In the genomic region with DNA sequence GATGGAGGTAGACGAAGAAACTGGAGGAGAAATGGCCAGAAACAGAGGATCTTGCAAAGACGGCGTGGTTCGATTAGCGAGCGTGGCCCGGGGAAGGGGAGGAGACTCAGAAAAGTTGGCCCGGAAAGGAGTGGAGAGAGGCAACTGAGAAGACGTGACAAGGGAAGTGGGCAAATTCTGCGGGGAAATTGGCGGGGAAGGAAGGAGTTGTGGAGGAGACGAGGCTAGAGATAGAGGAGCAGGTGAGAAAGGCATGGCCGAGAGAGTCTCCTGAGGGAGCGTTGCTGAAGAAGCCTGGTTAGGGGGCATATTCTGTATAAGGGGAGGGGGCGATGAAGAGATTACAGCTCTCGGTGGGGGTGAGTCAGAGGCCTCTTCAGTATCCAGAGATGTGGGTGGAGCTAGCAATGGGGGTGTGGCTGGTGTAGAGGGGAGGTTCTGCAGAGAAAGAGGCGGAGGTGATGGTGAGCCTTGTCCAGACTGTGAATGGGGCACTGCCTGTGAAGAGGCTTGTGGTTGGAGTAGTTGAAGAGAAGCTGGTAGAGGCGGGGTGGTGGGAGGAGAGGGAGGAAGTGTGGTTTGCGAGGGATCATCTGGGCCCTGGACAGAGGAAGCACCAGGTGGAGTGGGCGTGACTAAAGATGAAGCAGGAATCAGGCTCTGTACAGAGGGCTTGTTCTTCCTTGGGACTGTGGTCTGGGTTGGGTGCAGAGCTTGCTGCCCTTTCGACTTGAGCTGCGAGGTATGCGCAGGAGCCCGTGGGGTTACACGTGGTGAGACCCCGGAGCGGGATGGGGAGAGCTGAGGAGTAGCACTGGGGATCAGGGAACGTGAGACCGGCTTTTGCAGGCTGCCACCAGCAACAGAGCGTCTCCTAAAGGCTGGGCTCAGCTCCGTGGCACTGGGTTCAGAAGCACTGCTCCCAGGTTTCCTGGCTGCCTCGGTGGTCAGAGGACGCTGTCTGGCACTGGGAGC, we compare ENCODE assay signal across 8 mouse cellular contexts. TPM values are rescaled to one million over a fixed set of nuclear protein-coding genes. Genes with fewer than 3 reads are reported as not detected.
DNase-seq lines count a peak whose midpoint lies in the region; ATAC-seq lines count a peak whose summit lies in the region.

No protein-coding gene starts in this region.

- peaks cover 35% of the 10 kb centered on the region for H3K4me1 ChIP-seq in heart, embryonic 15.5 days (replicated peaks)

- H3K27me3 ChIP-seq in heart, embryonic 15.5 days = peaks cover 57% of the 10 kb centered on the region

- H3K36me3 ChIP-seq in heart, embryonic 15.5 days = 0 out of 2 replicates have a peak, but pooled peaks cover 3% of the 10 kb centered on the region
- no peaks in the 10 kb centered on the region for H3K36me3 ChIP-seq in macrophage (ENCODE audit: inconsistent target)

- peak; percentile 51 for ATAC-seq in heart, embryonic 15.5 days (replicated peaks; ENCODE audit: insufficient number of reproducible peaks, insufficient read depth, low FRiP score, low read depth)

- H3K79me2 ChIP-seq in macrophage (ENCODE audit: inconsistent target) = no peaks in the 10 kb centered on the region

- peak overlapping the region; percentile 36; the same call in 1 of the 2 replicates for H3K9ac ChIP-seq in heart, embryonic 15.5 days

- no peaks in the 10 kb centered on the region for H3K9me3 ChIP-seq in heart, embryonic 15.5 days (replicated peaks)

- DNase-seq in heart, adult 11 months = peak; percentile 96
- DNase-seq in heart, postnatal 25 days (ENCODE audit: low spot score) = no peak
- peak; percentile 73 for DNase-seq in embryo, embryonic 10 days (ENCODE audit: low spot score)
- DNase-seq in kidney, postnatal 14 days = peak; percentile 39
- DNase-seq in spleen, adult 18-20 months = peak; percentile 48 to 64
- no peak for DNase-seq in frontal cortex, postnatal 36 days (ENCODE audit: low spot score in 2 of 2)

- H3K4me2 ChIP-seq in heart, embryonic 15.5 days = peak overlapping the region; percentile 83

- H3K27ac ChIP-seq in heart, embryonic 15.5 days = no peak overlapping the region; the same call in 1 of the 2 replicates
- no peak overlapping the region for H3K27ac ChIP-seq in macrophage

- intact Hi-C loops in heart, postnatal 25 days (cut with DNase I) = no loop called here

- H3K4me3 ChIP-seq in heart, embryonic 15.5 days = peak overlapping the region; percentile 47
- peak overlapping the region; percentile 26 for H3K4me3 ChIP-seq in macrophage (ENCODE audit: inconsistent target)

- WGBS in heart, embryonic 15.5 days = 6% methylated on average over 33 of the region's 33 CpGs
- 4% methylated on average over 33 of the region's 33 CpGs for WGBS in macrophage (ENCODE audit: missing documents)

RNA-seq across cellular contexts. Expression of a gene that starts 3.0 kb away (rescaled TPM):
- not detected for total RNA-seq in heart, postnatal 25 days (2021)
- polyA plus RNA-seq in heart, embryonic 15.5 days (2015; fragmentation: Nextera tagmentation; extraction: Ambion mirVana) = 0.44 and 0.95 TPM in 2 replicates
- under 1 TPM in 1 of 26 experiments, not detected in 25; 0.13 TPM for total RNA-seq in macrophage (2018; cell fraction: chromatin; rRNA removed)
- under 1 TPM in 6 of 26 experiments, not detected in 20; under 0.01 to 0.04 (median 0.03) TPM for total RNA-seq in macrophage (2018; cell fraction: cytosol; rRNA removed)
- under 1 TPM in 1 of 26 experiments, not detected in 25; 0.09 TPM for total RNA-seq in macrophage (2018; cell fraction: nucleus; rRNA removed)
- polyA plus RNA-seq in macrophage (2018) = 0.03 TPM in 1 of 3 replicates, not detected in the others

RNA-seq across cellular contexts. Expression of a gene that starts 12.3 kb away (rescaled TPM):
- under 1 TPM; 0.08 to 0.34 TPM for total RNA-seq in heart, postnatal 25 days (2021)
- polyA plus RNA-seq in heart, embryonic 15.5 days (2015; fragmentation: Nextera tagmentation; extraction: Ambion mirVana) = 0.11 and 0.49 TPM in 2 replicates
- total RNA-seq in macrophage (2018; cell fraction: chromatin; rRNA removed) = not detected
- total RNA-seq in macrophage (2018; cell fraction: cytosol; rRNA removed) = not detected
- not detected for total RNA-seq in macrophage (2018; cell fraction: nucleus; rRNA removed)
- not detected in 3 replicates for polyA plus RNA-seq in macrophage (2018)

RNA-seq across cellular contexts. Expression of a gene that starts 24.2 kb away (rescaled TPM):
- 10 to 100 TPM; 68.9 to 69.9 TPM for total RNA-seq in heart, postnatal 25 days (2021)
- 21.0 and 24.6 TPM in 2 replicates for polyA plus RNA-seq in heart, embryonic 15.5 days (2015; fragmentation: Nextera tagmentation; extraction: Ambion mirVana)
- 10 to 100 TPM; 33.7 to 90.8 (median 64.5) TPM for total RNA-seq in macrophage (2018; cell fraction: chromatin; rRNA removed)
- total RNA-seq in macrophage (2018; cell fraction: cytosol; rRNA removed) = 10 to 100 TPM; 16.6 to 38.3 (median 30.3) TPM
- 10 to 100 TPM; 35.1 to 83.5 (median 54.9) TPM for total RNA-seq in macrophage (2018; cell fraction: nucleus; rRNA removed)
- 21.7 to 28.2 TPM (median 26.9 TPM) in 3 replicates for polyA plus RNA-seq in macrophage (2018)

RNA-seq across cellular contexts. Expression of a gene that starts 24.4 kb away (rescaled TPM):
- total RNA-seq in heart, postnatal 25 days (2021) = not detected
- polyA plus RNA-seq in heart, embryonic 15.5 days (2015; fragmentation: Nextera tagmentation; extraction: Ambion mirVana) = 0.34 and 0.79 TPM in 2 replicates
- total RNA-seq in macrophage (2018; cell fraction: chromatin; rRNA removed) = 1 to 10 TPM in 18 of 26 experiments, under 1 TPM in 3, not detected in 5; 0.69 to 4.8 (median 2.3) TPM
- under 1 TPM in 8 of 26 experiments, not detected in 18; 0.05 to 0.40 (median 0.15) TPM for total RNA-seq in macrophage (2018; cell fraction: cytosol; rRNA removed)
- total RNA-seq in macrophage (2018; cell fraction: nucleus; rRNA removed) = 1 to 10 TPM in 9 of 26 experiments, under 1 TPM in 8, not detected in 9; 0.26 to 2.6 (median 1.3) TPM
- 0.10 to 0.22 TPM in 2 of 3 replicates, not detected in the other for polyA plus RNA-seq in macrophage (2018)

RNA-seq across cellular contexts. Expression of a gene that starts 33.7 kb away (rescaled TPM):
- 1 to 10 TPM; 2.4 to 2.5 TPM for total RNA-seq in heart, postnatal 25 days (2021)
- 3.0 and 3.3 TPM in 2 replicates for polyA plus RNA-seq in heart, embryonic 15.5 days (2015; fragmentation: Nextera tagmentation; extraction: Ambion mirVana)
- 10 to 100 TPM in 23 of 26 experiments, 1 to 10 TPM in 3; 7.1 to 36.8 (median 19.0) TPM for total RNA-seq in macrophage (2018; cell fraction: chromatin; rRNA removed)
- total RNA-seq in macrophage (2018; cell fraction: cytosol; rRNA removed) = 1 to 10 TPM in 5 of 26 experiments, under 1 TPM in 16, not detected in 5; 0.05 to 2.7 (median 0.40) TPM
- 10 to 100 TPM in 18 of 26 experiments, 1 to 10 TPM in 8; 5.1 to 24.4 (median 12.6) TPM for total RNA-seq in macrophage (2018; cell fraction: nucleus; rRNA removed)
- polyA plus RNA-seq in macrophage (2018) = 0.36 to 1.4 TPM (median 0.42 TPM) in 3 replicates

Comparison
In these comparisons a context has a peak if more than half of its experiments do, and no peak if none do; other contexts are left out.
1. DNase-seq: peak in heart, adult 11 months (single experiment), embryo, embryonic 10 days (single experiment), kidney, postnatal 14 days (single experiment) and spleen, adult 18-20 months (2 of 2); none in heart, postnatal 25 days (single experiment) and frontal cortex, postnatal 36 days (0 of 2).